Mouse (Mus musculus): Measurements from ENCODE around the gene Efcab11. TPM values are rescaled to one million over a fixed set of nuclear protein-coding genes. Genes with fewer than 3 reads are reported as not detected.

The Efcab11 gene
- polyA plus RNA-seq, 1 experiment: 1.8 TPM

- H3K36me3 ChIP-seq (ENCODE audit: control insufficient read depth): no peaks in the 10 kb centered on the region
- TF ChIP-seq GATA1 (IDR thresholded peaks at IDR 0.05; ENCODE audit: low read length) (no peak), TAL1 (IDR thresholded peaks at IDR 0.05; ENCODE audit: low read length) (no peak)
- no peak overlapping the region for H3K4me3 ChIP-seq (replicated peaks)
- no peaks in the 10 kb centered on the region for H3K4me1 ChIP-seq (ENCODE audit: control insufficient read depth)
- no peaks in the 10 kb centered on the region for H3K27me3 ChIP-seq (ENCODE audit: control insufficient read depth)
- H3K9me3 ChIP-seq (ENCODE audit: control insufficient read depth, low read length): no peaks in the 10 kb centered on the region
Measured at GRCm38 (mm10) chr12:99652459-99652858, 231.8 kb downstream of the Efcab11 start.

- TF ChIP-seq TAL1 (IDR thresholded peaks at IDR 0.05; ENCODE audit: low read length) (no peak), GATA1 (IDR thresholded peaks at IDR 0.05; ENCODE audit: low read length) (no peak)
- Histone ChIP-seq H3K4me3 (replicated peaks) (no peak overlapping the region), H3K36me3 (ENCODE audit: control insufficient read depth) (no peaks in the 10 kb centered on the region), H3K27me3 (ENCODE audit: control insufficient read depth) (no peaks in the 10 kb centered on the region), H3K9me3 (ENCODE audit: control insufficient read depth, low read length) (peaks cover 15% of the 10 kb centered on the region), H3K4me1 (ENCODE audit: control insufficient read depth) (no peaks in the 10 kb centered on the region)
Measured at GRCm38 (mm10) chr12:99649732-99650131, 234.5 kb downstream of the Efcab11 start.

GRCm38 (mm10) chr12:99648781-99649180 is 235.5 kb downstream of the Efcab11 start:
- no peaks in the 10 kb centered on the region for H3K27me3 ChIP-seq (ENCODE audit: control insufficient read depth)
- H3K36me3 ChIP-seq (ENCODE audit: control insufficient read depth): no peaks in the 10 kb centered on the region
- no peak overlapping the region for H3K4me3 ChIP-seq (replicated peaks)
- H3K9me3 ChIP-seq (ENCODE audit: control insufficient read depth, low read length): peaks cover 23% of the 10 kb centered on the region
- TF ChIP-seq GATA1 (IDR thresholded peaks at IDR 0.05; ENCODE audit: low read length) (no peak), TAL1 (IDR thresholded peaks at IDR 0.05; ENCODE audit: low read length) (no peak)
- no peaks in the 10 kb centered on the region for H3K4me1 ChIP-seq (ENCODE audit: control insufficient read depth)

GRCm38 (mm10) chr12:99646556-99647354 is 237.5 kb downstream of the Efcab11 start:
- TF ChIP-seq GATA1 (IDR thresholded peaks at IDR 0.05; ENCODE audit: low read length) (no peak), TAL1 (IDR thresholded peaks at IDR 0.05; ENCODE audit: low read length) (no peak)
- H3K27me3 ChIP-seq (ENCODE audit: control insufficient read depth): no peaks in the 10 kb centered on the region
- H3K36me3 ChIP-seq (ENCODE audit: control insufficient read depth): no peaks in the 10 kb centered on the region
- peaks cover 31% of the 10 kb centered on the region for H3K9me3 ChIP-seq (ENCODE audit: control insufficient read depth, low read length)
- no peak overlapping the region for H3K4me3 ChIP-seq (replicated peaks)
- H3K4me1 ChIP-seq (ENCODE audit: control insufficient read depth): no peaks in the 10 kb centered on the region

GRCm38 (mm10) chr12:99645418-99645817 is 238.8 kb downstream of the Efcab11 start:
- Histone ChIP-seq H3K4me1 (ENCODE audit: control insufficient read depth) (no peaks in the 10 kb centered on the region), H3K4me3 (replicated peaks) (no peak overlapping the region), H3K27me3 (ENCODE audit: control insufficient read depth) (no peaks in the 10 kb centered on the region), H3K36me3 (ENCODE audit: control insufficient read depth) (no peaks in the 10 kb centered on the region), H3K9me3 (ENCODE audit: control insufficient read depth, low read length) (peaks cover 31% of the 10 kb centered on the region)
- TF ChIP-seq GATA1 (IDR thresholded peaks at IDR 0.05; ENCODE audit: low read length): no peak
- no peak for TF ChIP-seq TAL1 (IDR thresholded peaks at IDR 0.05; ENCODE audit: low read length)

GRCm38 (mm10) chr12:99644966-99645365 is 239.3 kb downstream of the Efcab11 start:
- Histone ChIP-seq H3K4me3 (replicated peaks) (no peak overlapping the region), H3K9me3 (ENCODE audit: control insufficient read depth, low read length) (peaks cover 31% of the 10 kb centered on the region), H3K36me3 (ENCODE audit: control insufficient read depth) (no peaks in the 10 kb centered on the region)

More at GRCm38 (mm10) chr12:99644966-99645365, 239.3 kb downstream of the Efcab11 start:
- Histone ChIP-seq H3K4me1 (ENCODE audit: control insufficient read depth) (no peaks in the 10 kb centered on the region), H3K27me3 (ENCODE audit: control insufficient read depth) (no peaks in the 10 kb centered on the region)
- TF ChIP-seq TAL1 (IDR thresholded peaks at IDR 0.05; ENCODE audit: low read length) (no peak), GATA1 (IDR thresholded peaks at IDR 0.05; ENCODE audit: low read length) (no peak)

Other genes with a start within 250 kb of the Efcab11 start
- gene Tdp1, start 78 bp upstream of the Efcab11 start, polyA plus RNA-seq (2012): 0.66 and 2.1 TPM in 2 replicates
- not detected in 2 replicates for gene Kcnk13, start 80.1 kb upstream of the Efcab11 start, polyA plus RNA-seq (2012)
- gene Psmc1, start 225.7 kb upstream of the Efcab11 start, polyA plus RNA-seq (2012): 2.6 and 2.7 TPM in 2 replicates

Measured in erythroblast, embryonic 14.5 days (primary cell).